ENCODE assay signal across 12 mouse cellular contexts in genomic region chr1:92799653-92800052, GRCm38 (mm10). TPM values are rescaled to one million over a fixed set of nuclear protein-coding genes. Genes with fewer than 3 reads are reported as not detected.
DNase-seq lines count a peak whose midpoint lies in the region.
"Had no signal": no experiment of that assay in that cellular context is flagged by ENCODE, and none has a peak within 500 bp of the region (broad histone marks: within the 10 kb centered on the region; RNA-seq: fewer than 3 reads in every experiment).

No protein-coding gene starts in this region.

- intact Hi-C loops in left cerebral cortex, postnatal 14 days (cut with DNase I) = no loop called here

- DNase-seq in frontal cortex, adult 2 months (ENCODE audit: extremely low spot score in 1 of 2, low spot score in 1 of 2) = peak; percentile 60 to 77
- DNase-seq in frontal cortex, postnatal 14 days (ENCODE audit: low spot score in 2 of 2) = no peak
- peak; percentile 90 for DNase-seq in 416B (ENCODE audit: low read depth)
- peak; percentile 40 to 66 for DNase-seq in adrenal gland, postnatal 36 days
- peak; percentile 31 to 44 for DNase-seq in left cerebral cortex, postnatal 14 days (ENCODE audit: low spot score in 2 of 2)
- no peak for DNase-seq in kidney, adult 11 months
- no peak for DNase-seq in spleen, postnatal 36 days (ENCODE audit: low spot score in 2 of 2)
- no peak for DNase-seq in thymus, postnatal 36 days
- DNase-seq: gastrocnemius, postnatal 14 days; heart, postnatal 10 days; spleen, adult 18-20 months; thymus, postnatal 14 days had no signal

RNA-seq across cellular contexts. Expression of gene Gpc1, which starts 31.8 kb away (rescaled TPM):
- polyA plus RNA-seq in frontal cortex, adult 2 months (2012; rRNA removed) = 60.9 and 64.8 TPM in 2 replicates
- total RNA-seq in adrenal gland, postnatal 36 days (2021) = 10 to 100 TPM; 61.7 to 73.1 TPM
- 10 to 100 TPM; 73.9 to 88.5 TPM for total RNA-seq in left cerebral cortex, postnatal 14 days (2021)

Comparison
In these comparisons a context has a peak if more than half of its experiments do, and no peak if none do; other contexts are left out.
1. DNase-seq: peak in frontal cortex, adult 2 months (2 of 2), 416B (single experiment), adrenal gland, postnatal 36 days (2 of 2) and left cerebral cortex, postnatal 14 days (2 of 2); none in frontal cortex, postnatal 14 days (0 of 2), kidney, adult 11 months (single experiment), spleen, postnatal 36 days (0 of 2) and thymus, postnatal 36 days (0 of 2).